Mouse (Mus musculus) monocyte, adult 5-6 weeks (primary cell): Measurements from ENCODE around the gene Gm10837. TPM values are rescaled to one million over a fixed set of nuclear protein-coding genes. Genes with fewer than 3 reads are reported as not detected.

ENCODE experiments used
- ATAC-seq: fragments of 153-309, 156-312 bp; replicated peaks from 2 replicates; pipeline ENCODE4 v1.8.0; 2017; ENCODE audit warnings: mild to moderate bottlenecking; ENCODE audit not compliant: low TSS enrichment, insufficient number of reproducible peaks, severe bottlenecking, poor library complexity, low FRiP score
- total RNA-seq: library from RNA; stranded (forward); fragments of 200-1000, 200-491, 200-594 nt; gene quantifications from 3 replicates; pipeline ENCODE4 v1.2.3, GENCODE M21; 2017

The Gm10837 gene
- total RNA-seq, 1 experiment from 2014 or later = not detected

DNA sequence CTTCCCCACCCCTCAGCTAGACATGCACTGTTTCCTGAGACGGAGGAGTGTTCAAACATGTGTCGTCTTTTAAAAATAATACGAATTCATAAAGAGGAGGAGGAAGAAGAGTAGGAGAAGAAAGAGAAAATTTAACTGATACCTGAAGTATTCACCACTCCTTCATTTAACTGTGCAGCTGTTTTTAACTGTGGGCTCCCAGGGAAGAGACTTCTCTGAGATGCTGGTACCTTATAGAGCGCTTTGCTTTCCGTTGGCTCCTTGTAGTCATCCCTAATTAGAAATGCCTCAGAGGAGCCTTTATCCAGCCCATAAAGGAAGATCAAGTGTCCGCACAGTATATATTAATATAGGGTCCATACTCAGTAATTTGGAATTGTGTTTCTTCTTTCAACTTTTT, 1.1 kb downstream of the Gm10837 start:
- no peak for ATAC-seq

DNA sequence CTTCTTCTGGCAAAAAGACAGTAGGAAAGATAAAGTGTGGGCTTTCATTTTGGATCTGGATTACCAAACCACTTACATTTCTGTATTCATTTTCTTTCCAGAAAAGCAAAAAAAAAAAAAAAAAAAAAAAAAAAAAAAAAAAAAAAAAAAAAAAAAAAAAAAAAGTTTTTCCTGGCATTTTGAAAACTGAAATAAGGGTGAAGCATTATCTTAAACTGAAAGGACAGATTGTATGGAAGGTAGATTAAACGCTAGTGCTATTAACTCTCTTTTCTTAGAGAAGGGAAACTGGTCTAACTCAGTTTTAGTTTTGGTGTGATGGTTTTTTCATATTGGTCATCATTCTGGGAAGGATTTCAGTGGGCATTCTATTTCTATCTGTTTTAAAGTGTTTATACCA, 1.6 kb downstream of the Gm10837 start:
- ATAC-seq = no peak

DNA sequence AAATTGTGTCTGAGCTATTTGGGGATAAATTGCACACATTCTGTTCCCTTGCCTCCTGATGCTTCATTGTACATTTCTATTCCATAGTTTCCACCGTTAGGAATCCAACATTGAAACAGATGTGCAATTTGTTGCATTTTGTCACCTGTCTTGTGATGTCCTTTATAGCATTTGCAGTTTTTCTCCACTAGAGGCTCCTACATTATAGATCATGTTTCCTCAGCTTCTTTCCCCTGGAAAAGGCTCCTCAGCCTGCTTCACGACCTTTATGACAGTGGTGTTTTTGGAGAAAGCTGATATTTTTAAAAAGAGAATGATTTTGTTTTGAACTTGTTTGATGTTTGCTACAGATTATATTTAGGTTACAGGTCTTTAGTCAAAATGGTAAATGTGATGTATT, 18.7 kb downstream of the Gm10837 start:
- no peak for ATAC-seq

DNA sequence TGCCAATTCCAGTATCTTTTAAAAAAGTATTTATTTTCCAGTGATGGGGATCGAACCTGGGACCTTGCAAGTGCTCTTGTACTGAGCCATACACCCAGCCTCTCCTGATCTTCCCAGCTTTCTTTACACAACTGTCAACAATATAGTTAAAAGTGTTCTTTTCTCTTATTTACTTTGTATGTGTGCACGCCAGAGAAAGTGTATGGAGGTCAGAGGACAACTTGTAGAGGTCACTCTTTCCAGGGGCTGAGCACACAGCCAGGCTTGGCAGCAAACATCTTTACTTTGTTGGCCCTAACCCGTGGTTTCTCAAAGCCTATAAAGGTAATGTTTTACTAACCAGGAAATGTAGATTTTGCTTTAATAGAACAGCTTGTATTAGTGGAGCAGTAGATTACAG, 21.1 kb downstream of the Gm10837 start:
- no peak for ATAC-seq

DNA sequence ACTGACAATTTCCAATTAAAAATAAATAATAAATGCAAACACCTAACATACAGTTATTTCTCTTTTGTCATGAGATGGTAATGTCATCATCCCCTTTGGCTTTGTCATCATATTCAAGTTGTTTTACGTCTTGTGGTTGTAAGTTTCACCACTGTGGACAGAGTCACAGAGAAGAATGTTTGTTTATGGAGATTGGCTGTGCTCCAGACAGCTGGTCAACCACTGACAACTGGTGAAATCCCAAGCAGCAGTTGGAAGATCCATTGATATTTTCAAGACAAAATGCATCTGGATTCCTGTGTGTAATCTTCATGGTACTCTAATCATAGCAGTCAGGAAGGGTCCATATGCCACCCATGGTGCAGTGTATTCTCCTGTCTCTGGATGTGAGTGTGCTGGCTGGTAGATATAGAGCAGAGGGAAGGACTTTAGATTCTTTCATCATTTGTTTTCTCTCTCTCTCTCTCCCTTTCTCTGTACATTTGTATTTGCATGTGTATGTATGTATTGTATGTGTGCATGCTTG, 23.2 kb downstream of the Gm10837 start:
- ATAC-seq = no peak

DNA sequence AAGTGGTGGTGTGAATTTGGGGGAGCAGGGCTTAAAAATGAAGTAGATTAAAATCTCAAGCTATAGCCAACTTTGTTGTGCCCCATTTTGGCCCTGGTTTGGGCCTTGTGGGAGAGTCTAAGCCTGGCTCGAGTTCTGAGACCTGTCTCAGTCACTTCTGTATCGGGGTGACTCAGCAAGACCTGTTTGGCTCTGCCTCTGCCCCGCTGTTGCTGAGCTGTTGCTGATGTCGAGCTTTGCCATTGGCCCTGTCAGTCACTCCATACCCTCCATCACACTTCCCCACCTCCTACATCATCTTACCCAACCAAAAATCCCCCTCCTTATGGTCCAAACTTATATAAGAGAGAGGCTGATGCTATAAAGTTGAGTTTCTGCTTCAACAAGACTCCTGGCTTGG, 38.1 kb downstream of the Gm10837 start:
- no peak for ATAC-seq

DNA sequence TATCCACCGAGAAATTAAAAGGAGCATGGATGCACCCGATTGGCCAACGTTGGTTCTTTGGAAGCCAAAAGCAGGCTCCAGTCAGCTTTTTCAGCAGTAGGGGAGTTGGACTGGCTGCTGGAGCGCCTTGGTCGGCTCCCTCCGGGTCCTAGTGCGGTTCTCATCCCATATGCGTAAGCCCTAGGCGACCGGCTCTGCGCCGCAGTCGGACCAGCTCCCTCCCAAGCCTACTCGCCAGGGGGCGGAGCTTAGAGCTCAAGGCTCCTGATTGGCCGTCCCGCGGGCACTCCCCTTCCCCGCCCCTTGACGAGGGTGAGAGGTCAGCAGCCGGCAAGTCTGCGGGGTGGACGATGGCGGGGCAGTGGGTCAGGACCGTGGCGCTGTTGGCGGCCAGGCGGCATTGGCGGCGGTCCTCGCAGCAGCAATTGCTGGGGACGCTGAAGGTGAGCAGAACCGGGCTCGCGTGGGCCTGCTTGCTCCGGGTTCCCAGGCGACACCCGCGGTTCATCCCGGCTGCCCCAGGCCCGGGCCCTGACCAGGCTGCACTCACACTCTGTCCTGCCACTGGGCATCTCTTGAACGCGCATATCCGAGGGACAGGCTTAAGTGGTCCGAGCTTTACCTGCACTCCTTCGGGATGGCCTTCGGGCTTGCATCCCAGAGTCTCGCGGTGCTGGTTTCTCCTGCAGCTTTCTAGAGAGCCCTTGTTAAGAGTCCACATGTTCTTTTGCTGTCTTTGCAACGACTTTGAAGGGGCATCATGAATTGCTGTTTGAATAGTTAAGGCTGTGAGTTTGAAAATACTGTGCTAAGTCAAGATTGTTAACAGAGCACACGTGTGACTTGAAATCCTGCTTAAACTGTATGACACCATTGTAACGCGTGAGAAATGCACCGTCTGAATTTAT, 43.9 kb downstream of the Gm10837 start, which contains the start of gene Pcca:
TSS of gene Pcca (plus strand) at position 308 of the 908 bp plus-strand sequence.
- peak; percentile 100 for ATAC-seq

DNA sequence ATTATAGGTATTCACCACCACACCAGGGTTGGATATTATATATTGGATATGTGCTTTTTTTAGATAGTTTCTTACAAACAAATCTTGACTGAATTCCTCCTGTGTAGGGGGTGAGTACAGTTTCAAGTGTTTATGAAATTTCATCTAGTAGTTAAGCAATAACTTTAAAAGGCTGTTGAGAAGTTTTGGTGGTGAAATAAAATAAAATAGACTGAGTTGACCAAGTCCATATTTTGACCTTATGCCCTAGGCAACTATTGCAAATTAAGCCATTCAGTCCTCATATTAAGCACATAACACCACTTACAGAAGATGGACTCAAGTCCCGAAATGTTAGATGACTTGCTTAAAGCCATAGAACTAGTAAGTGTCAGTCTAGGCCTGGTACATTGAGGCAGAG, 45.6 kb downstream of the Gm10837 start:
- ATAC-seq = no peak

Other genes starting within 250 kb of the Gm10837 start
- not detected in 3 replicates for gene Gm5089, start 39.5 kb upstream of the Gm10837 start, total RNA-seq
- gene Zic5, start 24.9 kb upstream of the Gm10837 start, total RNA-seq = 0.38 TPM in 1 of 3 replicates, not detected in the others
- not detected in 3 replicates for gene Zic2, start 15.2 kb upstream of the Gm10837 start, total RNA-seq
- 17.2 to 34.0 TPM (median 25.9 TPM) in 3 replicates for gene Pcca, start 43.7 kb downstream of the Gm10837 start, total RNA-seq